Mouse (Mus musculus) embryonic facial prominence, embryonic 12.5 days (tissue): ENCODE measurements at regions not wholly inside any gene's neighbourhood (a gene's known extent, or its start where the extent isn't known, plus 50 kb on each side); places are given as distances from the start of the nearest gene placed in this dataset.
A peak's percentile ranks its signal among the peaks of the same experiment; 100 is the strongest.

Experiments used
- ATAC-seq: fragments of 200-750 bp; cut with Nextera tagmentation; 2 replicates; pipeline ENCODE4 v1.8.0; 2017; ENCODE audit not compliant: insufficient number of reproducible peaks, insufficient read depth, low FRiP score, low TSS enrichment
- H3K27ac ChIP-seq: fragments of 300-500 bp; sonication (generic); 2 replicates; pipeline ENCODE4 v1.5.1; 2016; ENCODE audit warnings: mild to moderate bottlenecking
- H3K27me3 ChIP-seq: fragments of 300-500 bp; sonication (generic); 2 replicates; pipeline ENCODE4 v1.6.1; 2016; ENCODE audit warnings: mild to moderate bottlenecking, moderate library complexity
- H3K36me3 ChIP-seq: fragments of 300-500 bp; sonication (generic); 2 replicates; pipeline ENCODE4 v1.6.1; 2016; ENCODE audit warnings: mild to moderate bottlenecking
- H3K4me1 ChIP-seq: fragments of 300-500 bp; sonication (generic); 2 replicates; pipeline ENCODE4 v1.6.1; 2016
- H3K4me2 ChIP-seq: fragments of 300-500 bp; sonication (generic); replicated peaks from 2 replicates; pipeline ENCODE4 v1.6.1; 2016; ENCODE audit warnings: mild to moderate bottlenecking, moderate library complexity
- H3K4me3 ChIP-seq: fragments of 300-500 bp; sonication (generic); 2 replicates; pipeline ENCODE4 v1.5.1; 2016; ENCODE audit warnings: mild to moderate bottlenecking
- H3K9ac ChIP-seq: fragments of 300-500 bp; sonication (generic); 2 replicates; pipeline ENCODE4 v1.6.1; 2016; ENCODE audit warnings: mild to moderate bottlenecking, moderate library complexity
- H3K9me3 ChIP-seq: fragments of 300-500 bp; sonication (generic); 2 replicates; pipeline ENCODE4 v1.6.1; 2016; ENCODE audit warnings: mild to moderate bottlenecking, moderate library complexity
- WGBS: fragments of 180-500 bp; shearing (Covaris S2); methylation state at CpG from one replicate; pipeline ENCODE4 v1.1.7; 2016; 5-methylcytosine and 5-hydroxymethylcytosine counted together

DNA sequence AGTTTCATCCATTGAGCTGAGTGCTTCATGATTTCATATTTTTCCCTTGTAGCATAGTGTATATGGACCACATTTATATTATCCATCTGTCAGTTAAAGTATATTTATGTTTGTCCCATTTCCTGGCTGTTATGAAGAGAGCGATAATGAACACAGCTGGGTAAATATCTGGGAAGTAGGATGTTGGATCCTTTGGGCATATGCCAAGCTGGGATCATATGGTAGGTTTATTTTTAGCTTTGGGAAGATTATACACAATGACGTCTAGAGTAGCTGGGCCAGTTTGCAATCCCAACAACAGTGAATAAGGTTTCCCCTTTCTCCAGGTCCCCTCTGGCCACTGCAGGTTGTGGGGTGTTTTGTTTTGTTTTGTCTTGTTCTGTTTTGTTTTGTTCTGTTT lies 164.5 kb downstream of the Gm765 start:
- Histone ChIP-seq H3K4me1 (no peaks in the 10 kb centered on the region), H3K9ac (no peak overlapping the region), H3K4me3 (no peak overlapping the region), H3K36me3 (no peaks in the 10 kb centered on the region), H3K9me3 (no peaks in the 10 kb centered on the region), H3K27ac (no peak overlapping the region), H3K4me2 (no peak overlapping the region), H3K27me3 (no peaks in the 10 kb centered on the region)
- WGBS: 54% methylated on average over 2 of the region's 2 CpGs
- ATAC-seq: no peak

DNA sequence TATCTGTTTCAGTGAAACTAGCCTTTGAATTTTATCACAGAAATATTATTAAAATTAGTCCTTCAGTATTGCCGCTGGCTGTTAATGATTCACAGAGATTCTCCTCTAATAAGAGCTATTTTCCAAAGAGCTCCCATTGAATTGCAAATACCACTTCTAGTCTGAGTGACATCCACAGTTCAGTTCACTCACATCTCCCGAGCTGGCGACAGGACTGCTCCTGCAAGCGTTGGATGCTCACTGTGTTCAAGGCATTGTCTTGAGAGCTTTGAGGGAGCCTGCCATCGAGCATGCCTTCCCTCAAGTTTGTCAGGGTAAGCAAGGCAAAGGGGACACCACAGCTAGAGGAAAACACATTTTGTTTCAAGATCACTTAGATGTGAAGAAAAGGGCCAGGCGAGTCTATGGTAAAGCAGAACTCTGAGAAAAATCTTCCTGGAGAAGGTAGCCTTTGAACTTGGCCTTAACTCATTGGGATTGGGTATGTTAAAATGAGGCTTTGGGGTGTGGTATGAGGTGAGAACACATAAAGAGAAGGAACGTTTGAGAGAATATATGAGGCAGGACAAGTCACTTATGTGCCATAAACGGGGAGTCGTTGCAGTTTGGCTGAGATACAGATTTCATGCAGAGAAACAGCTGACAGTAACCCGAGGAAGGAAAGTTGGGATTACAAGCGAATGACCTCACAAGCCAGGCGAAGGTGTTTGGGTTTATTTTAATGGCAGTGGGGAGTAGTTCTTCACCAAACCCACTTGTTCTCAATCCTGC lies 193.3 kb downstream of the Gm765 start:
- Histone ChIP-seq H3K4me3 (no peak overlapping the region), H3K27ac (no peak overlapping the region), H3K36me3 (no peaks in the 10 kb centered on the region), H3K9me3 (no peaks in the 10 kb centered on the region), H3K27me3 (no peaks in the 10 kb centered on the region), H3K4me2 (no peak overlapping the region), H3K4me1 (no peaks in the 10 kb centered on the region), H3K9ac (no peak overlapping the region)
- ATAC-seq: no peak
- 72% methylated on average over 12 of the region's 12 CpGs for WGBS

DNA sequence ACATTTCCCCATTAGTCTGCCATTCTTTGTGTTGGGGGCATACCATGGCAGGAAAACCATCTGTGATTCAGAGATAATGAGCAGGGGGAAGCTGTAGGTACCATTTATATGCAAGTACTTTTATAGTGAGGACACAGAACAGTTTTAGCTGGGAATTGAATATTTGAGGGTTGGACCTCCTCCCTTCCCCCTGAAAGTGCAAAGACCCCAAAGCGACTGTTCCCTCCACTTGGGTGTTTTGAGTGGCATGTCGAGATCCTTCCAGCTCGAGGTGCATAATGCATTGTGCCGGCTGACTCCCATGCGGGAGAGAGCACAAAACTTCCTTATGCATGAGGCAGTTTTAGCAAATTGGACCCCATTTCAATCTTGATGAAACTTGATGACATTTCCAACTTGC lies 194.7 kb downstream of the Gm765 start:
- H3K4me3 ChIP-seq: no peak overlapping the region
- H3K27me3 ChIP-seq: no peaks in the 10 kb centered on the region
- WGBS: 71% methylated on average over 5 of the region's 5 CpGs
- no peak overlapping the region for H3K27ac ChIP-seq
- no peaks in the 10 kb centered on the region for H3K36me3 ChIP-seq
- no peak for ATAC-seq
- H3K9me3 ChIP-seq: no peaks in the 10 kb centered on the region
- H3K4me1 ChIP-seq: no peaks in the 10 kb centered on the region
- H3K9ac ChIP-seq: no peak overlapping the region
- no peak overlapping the region for H3K4me2 ChIP-seq

DNA sequence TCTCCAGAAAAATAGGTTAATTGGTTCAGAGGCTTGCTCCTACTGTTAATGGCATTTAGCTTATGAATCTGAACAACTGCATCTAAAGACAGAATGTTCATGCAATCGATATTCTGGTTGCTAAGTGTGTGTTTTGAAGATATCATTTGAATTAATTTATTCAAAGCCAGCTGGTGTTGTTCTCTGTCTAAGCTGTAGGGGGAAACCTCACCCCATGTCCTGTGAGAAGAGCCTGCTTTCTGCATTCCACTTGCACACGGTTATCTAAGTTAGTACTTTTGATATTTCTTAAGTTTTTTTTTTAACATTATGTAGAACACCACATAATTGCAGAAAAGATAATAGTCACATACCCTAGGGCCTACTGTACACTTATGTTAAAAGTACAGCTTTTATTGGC lies 209.6 kb downstream of the Gm765 start:
- Histone ChIP-seq H3K4me1 (no peaks in the 10 kb centered on the region), H3K27me3 (no peaks in the 10 kb centered on the region), H3K4me2 (no peak overlapping the region), H3K27ac (no peak overlapping the region), H3K36me3 (no peaks in the 10 kb centered on the region), H3K9me3 (no peaks in the 10 kb centered on the region), H3K4me3 (no peak overlapping the region), H3K9ac (no peak overlapping the region)
- ATAC-seq: no peak
- WGBS: 30% methylated on average over 2 of the region's 2 CpGs

DNA sequence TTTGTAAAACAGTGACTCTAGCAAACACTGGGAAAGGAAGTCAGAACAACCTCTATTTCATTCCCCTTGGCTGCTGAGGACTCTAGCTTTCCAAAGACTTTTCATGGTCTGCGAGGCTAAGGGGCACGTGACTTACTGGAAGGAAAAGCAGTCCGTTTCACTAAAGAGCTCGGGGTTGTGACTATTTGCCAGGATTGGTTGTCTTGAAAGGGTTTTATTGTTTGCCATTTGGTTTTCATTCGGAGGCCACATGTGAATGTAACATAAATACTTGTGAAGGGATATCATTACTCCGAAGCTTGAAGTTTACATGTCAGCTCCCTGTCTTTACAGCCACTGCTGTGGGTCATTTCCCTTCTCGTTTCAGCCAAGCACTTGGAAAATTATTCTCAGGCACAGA lies 217.1 kb downstream of the Gm765 start:
- ATAC-seq: no peak
- H3K9me3 ChIP-seq: no peaks in the 10 kb centered on the region
- H3K27me3 ChIP-seq: no peaks in the 10 kb centered on the region
- H3K36me3 ChIP-seq: no peaks in the 10 kb centered on the region
- H3K4me1 ChIP-seq: 0 out of 2 replicates have a peak, but pooled peaks cover 10% of the 10 kb centered on the region
- no peak overlapping the region for H3K4me2 ChIP-seq
- 23% methylated on average over 7 of the region's 7 CpGs for WGBS
- no peak overlapping the region for H3K4me3 ChIP-seq
- H3K9ac ChIP-seq: no peak overlapping the region
- 0 out of 2 replicates have a peak overlapping the region, but pooled peaks have one; percentile 23 for H3K27ac ChIP-seq

DNA sequence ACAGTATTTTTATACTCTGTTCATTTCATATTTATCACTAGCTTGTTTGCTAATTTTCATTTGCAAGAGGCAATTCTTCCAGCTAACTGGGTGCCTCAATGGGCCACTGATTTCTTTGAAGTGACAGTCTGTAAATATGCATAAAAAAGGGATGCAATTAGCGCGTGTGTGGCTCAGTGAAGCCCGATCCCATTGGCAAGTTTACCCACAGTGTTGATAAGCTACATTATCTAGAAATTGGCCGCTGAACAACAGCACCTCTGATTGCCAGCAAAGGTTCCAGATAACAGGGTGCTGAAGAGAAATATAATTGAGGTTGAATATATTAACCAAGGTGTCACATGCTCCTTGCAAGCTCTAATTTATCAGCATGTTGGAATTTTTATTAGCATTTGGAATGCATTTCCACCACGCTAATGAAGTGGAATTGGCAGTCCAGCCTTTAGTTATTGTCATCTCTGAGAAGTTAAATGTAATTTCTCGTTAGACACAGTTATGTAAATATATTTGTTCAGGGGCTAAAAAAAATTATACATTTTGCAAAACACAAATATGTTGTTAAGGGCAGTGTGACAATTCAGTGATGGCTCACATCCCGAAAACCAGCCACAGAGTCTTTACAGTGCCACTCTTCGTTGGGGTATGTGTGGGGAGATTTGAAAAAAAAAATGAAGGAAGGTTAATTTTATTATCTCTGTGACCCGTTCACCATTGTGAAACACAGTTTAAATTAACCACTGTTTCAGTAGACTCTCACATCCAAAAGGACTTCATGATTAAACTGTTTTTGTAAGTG lies 224.0 kb downstream of the Gm765 start:
- Histone ChIP-seq H3K9ac (no peak overlapping the region), H3K36me3 (no peaks in the 10 kb centered on the region), H3K27me3 (no peaks in the 10 kb centered on the region), H3K4me1 (peaks cover 14% of the 10 kb centered on the region), H3K4me2 (no peak overlapping the region), H3K9me3 (no peaks in the 10 kb centered on the region), H3K27ac (no peak overlapping the region), H3K4me3 (no peak overlapping the region)
- WGBS: 71% methylated on average over 9 of the region's 9 CpGs
- no peak for ATAC-seq

DNA sequence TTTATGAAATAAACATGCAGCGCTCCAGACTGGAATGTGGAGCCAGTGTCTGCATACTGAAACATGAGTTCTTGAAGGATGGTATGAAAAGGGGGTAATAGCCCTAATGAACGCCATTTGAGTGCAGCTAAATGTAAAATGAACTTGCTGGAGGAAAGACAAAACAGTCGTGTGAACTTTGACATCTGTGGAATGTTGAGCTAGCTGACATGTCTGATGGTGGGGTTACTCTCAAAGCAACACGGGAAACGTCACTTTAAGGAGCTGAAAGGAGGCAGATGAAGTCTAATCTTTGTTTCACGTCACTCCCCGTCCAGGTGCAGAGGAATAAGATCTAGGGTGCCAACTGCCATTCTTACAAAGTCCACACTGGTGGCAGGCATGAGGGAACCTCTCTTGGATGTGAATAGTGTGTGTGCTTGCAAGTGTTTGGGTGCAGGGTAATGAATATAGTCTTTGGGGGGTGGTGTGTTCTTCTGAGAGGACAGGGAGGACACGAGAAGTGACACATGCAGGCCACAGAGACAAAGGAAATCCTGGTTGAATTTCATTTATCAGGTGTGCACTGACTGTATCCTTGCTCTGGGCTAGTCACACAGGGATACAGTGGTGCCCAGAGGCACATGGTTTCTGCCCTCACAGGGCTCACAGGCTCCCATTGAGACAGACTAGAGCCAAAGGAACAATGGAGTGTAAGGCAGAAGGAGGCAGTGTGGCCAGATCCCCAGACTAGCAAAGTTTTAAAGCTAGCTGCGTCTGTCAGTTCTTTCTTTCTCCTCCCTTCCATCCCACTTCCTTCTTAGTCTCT lies 228.0 kb downstream of the Gm765 start:
- H3K27me3 ChIP-seq: no peaks in the 10 kb centered on the region
- no peaks in the 10 kb centered on the region for H3K9me3 ChIP-seq
- H3K27ac ChIP-seq: peak overlapping the region; percentile 59
- no peak overlapping the region for H3K4me3 ChIP-seq
- no peak overlapping the region for H3K9ac ChIP-seq
- 9% methylated on average over 9 of the region's 9 CpGs for WGBS
- H3K4me2 ChIP-seq: no peak overlapping the region
- peaks cover 26% of the 10 kb centered on the region for H3K4me1 ChIP-seq
- ATAC-seq: 0 out of 2 replicates have a peak, but pooled peaks have one; percentile 39
- H3K36me3 ChIP-seq: no peaks in the 10 kb centered on the region

DNA sequence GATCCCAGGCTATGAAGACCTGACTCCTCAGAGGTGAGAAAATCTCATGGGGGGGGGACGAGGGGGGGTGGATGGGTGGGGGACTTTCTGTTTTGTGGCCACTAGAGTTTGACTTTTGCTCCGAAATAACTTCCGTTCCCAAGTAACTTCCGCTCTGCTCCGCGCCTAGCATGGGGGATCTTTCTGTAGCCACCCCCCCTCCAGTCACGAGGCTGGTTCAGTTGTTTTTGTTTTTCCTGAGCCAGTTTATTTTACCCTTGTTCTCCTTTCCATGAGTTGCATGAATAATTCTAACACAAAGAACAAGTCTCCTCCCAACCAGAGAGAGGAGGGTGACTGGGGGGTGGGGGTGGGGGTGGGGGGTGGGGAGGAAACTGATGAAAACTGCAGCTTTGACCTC lies 228.8 kb downstream of the Gm765 start:
- no peak for ATAC-seq
- WGBS: 8% methylated on average over 7 of the region's 7 CpGs
- Histone ChIP-seq H3K4me3 (peak overlapping the region; percentile 2; the same call in 1 of the 2 replicates), H3K27ac (peak overlapping the region; percentile 59), H3K4me1 (peaks cover 26% of the 10 kb centered on the region), H3K9me3 (no peaks in the 10 kb centered on the region), H3K36me3 (no peaks in the 10 kb centered on the region), H3K27me3 (no peaks in the 10 kb centered on the region), H3K9ac (no peak overlapping the region), H3K4me2 (peak overlapping the region; percentile 39)

DNA sequence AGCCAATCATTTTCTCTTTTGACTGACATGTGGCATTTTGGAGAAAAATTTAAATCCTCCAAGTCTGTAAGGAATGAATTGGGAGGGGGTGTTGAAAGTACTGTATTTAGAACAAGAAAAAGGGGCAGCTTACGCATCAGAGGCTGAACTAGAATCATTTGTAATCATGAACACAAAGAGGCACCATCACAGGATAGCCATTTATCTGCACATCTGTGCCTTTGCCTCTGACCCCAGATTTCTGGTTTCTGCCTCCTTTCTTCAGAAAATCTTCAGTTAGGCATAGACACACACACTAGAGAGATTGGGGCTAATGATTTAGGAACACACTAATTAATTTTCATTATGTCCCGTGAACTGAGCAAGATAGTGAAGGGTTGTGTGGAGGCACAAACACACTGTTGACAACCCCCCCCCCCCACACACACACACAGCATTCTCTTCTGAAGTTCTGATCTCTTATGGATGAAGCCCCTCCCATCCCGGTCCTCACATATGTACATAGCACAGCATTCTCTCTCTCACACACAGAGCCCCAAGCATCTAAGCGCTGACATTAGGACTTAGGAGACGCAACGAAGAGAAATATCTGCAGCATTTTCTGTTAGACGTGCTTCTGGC lies 229.9 kb downstream of the Gm765 start:
- H3K4me1 ChIP-seq: peaks cover 26% of the 10 kb centered on the region
- H3K27me3 ChIP-seq: no peaks in the 10 kb centered on the region
- no peak overlapping the region for H3K27ac ChIP-seq
- H3K4me3 ChIP-seq: no peak overlapping the region
- 57% methylated on average over 7 of the region's 7 CpGs for WGBS
- no peak overlapping the region for H3K9ac ChIP-seq
- H3K9me3 ChIP-seq: no peaks in the 10 kb centered on the region
- ATAC-seq: no peak
- no peaks in the 10 kb centered on the region for H3K36me3 ChIP-seq
- no peak overlapping the region for H3K4me2 ChIP-seq

DNA sequence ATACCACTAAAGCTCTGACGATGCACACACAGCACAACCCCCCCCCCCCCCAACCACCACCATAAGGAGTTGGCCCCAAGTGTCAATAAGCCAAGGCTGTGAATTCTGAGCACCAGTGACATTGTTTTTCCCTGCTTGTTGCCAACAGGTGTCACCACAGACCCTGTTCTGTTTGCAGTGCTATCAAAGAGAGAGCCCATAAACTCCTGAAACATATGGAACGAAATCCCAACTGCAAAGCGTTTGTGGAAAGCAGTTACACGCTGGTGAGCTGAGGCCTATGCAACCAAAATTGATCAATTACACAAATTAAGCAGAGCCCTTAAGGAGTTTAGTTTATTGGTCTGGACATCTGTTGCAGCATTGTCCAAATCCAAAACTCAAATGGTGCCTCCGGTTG lies 235.4 kb downstream of the Gm765 start:
- Histone ChIP-seq H3K36me3 (no peaks in the 10 kb centered on the region), H3K4me1 (no peaks in the 10 kb centered on the region), H3K27me3 (no peaks in the 10 kb centered on the region), H3K4me2 (no peak overlapping the region), H3K27ac (no peak overlapping the region), H3K9me3 (no peaks in the 10 kb centered on the region), H3K9ac (no peak overlapping the region), H3K4me3 (no peak overlapping the region)
- no peak for ATAC-seq
- 35% methylated on average over 5 of the region's 5 CpGs for whole genome bisulfite sequencing
